8 mouse cellular contexts compared by ENCODE assay signal in the genomic region with DNA sequence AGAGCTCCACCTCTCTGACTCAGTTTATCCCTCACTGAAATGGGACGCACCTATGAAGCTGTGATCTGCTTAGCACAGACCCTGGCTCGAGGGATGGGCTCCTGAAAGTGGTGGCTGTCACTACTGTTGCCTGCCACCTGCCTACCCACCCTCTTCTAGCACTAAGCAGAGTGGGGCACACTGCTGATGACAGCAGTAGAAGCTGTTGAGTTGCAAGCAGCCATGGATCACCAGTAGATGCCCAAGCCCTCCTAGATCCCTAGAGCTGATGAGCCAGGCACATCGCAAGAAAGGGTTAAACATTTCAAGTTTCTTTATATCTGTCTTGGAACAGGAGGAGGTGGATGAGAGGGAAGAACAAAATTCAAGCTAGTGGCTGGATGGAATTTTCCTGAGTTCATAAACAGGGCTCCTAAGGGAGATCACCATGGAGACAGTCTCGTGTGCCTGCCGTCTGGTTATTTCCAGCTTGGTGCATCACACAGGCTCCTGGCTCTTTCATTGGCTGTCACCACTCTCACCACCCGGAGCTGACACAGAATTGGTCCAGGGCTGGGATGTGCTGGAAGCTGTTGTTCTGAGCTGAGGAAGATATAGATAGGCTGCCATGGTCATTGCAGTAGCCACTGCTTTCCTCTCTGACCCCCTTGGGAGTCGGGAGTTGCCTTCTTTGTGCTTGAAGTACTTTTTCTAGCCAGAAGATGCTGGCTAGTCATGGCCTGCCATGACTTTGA. TPM values are rescaled to one million over a fixed set of nuclear protein-coding genes. Genes with fewer than 3 reads are reported as not detected.
DNase-seq lines count a peak whose midpoint lies in the region; ATAC-seq and TF ChIP-seq lines count a peak whose summit lies in the region.

No protein-coding gene starts in this region.

- no peak overlapping the region for H3K4me3 ChIP-seq in intestine, embryonic 14.5 days (ENCODE audit: low read depth, low read length)
- no peak overlapping the region for H3K4me3 ChIP-seq in left cerebral cortex, adult 2 months
- no peak overlapping the region for H3K4me3 ChIP-seq in midbrain, embryonic 13.5 days (replicated peaks)

- H3K9ac ChIP-seq in intestine, embryonic 14.5 days (ENCODE audit: low read length): no peak overlapping the region
- H3K9ac ChIP-seq in midbrain, embryonic 13.5 days (replicated peaks): peak overlapping the region; percentile 36; the same call in 1 of the 2 replicates

- 37% methylated on average over 7 of the region's 7 CpGs for WGBS in intestine, embryonic 14.5 days
- WGBS in midbrain, embryonic 13.5 days: 42% methylated on average over 7 of the region's 7 CpGs

- peak; percentile 82 for ATAC-seq in intestine, embryonic 14.5 days (replicated peaks; ENCODE audit: low FRiP score, low TSS enrichment, low read depth)
- peak; percentile 94 for ATAC-seq in midbrain, embryonic 13.5 days
- ATAC-seq in erythroblast, adult 5-6 weeks (replicated peaks; ENCODE audit: low FRiP score, poor library complexity, severe bottlenecking): no peak

- peaks cover 41% of the 10 kb centered on the region for H3K4me1 ChIP-seq in intestine, embryonic 14.5 days (replicated peaks; ENCODE audit: control insufficient read depth, insufficient read depth, low read length)
- peaks cover 48% of the 10 kb centered on the region for H3K4me1 ChIP-seq in midbrain, embryonic 13.5 days (replicated peaks)

- no peaks in the 10 kb centered on the region for H3K36me3 ChIP-seq in intestine, embryonic 14.5 days (ENCODE audit: control insufficient read depth, insufficient read depth, low read length)
- H3K36me3 ChIP-seq in midbrain, embryonic 13.5 days: no peaks in the 10 kb centered on the region

- intact Hi-C loops in left cerebral cortex, adult 2 months (cut with DNase I): loop anchor here (1.0 kb wide), 1 partner anchor 9 kb away; no protein-coding TSS in a partner anchor

- peak; percentile 88 for DNase-seq in adrenal gland, postnatal 14 days
- peak; percentile 77 for DNase-seq in embryo, embryonic 10 days (ENCODE audit: low spot score)
- peak; percentile 53 for DNase-seq in gastrocnemius, postnatal 10 days
- no peak for DNase-seq in intestine, embryonic 14.5 days (ENCODE audit: low spot score)
- peak; percentile 81 to 90 for DNase-seq in left cerebral cortex, adult 2 months (ENCODE audit: extremely low spot score in 1 of 2, low spot score in 2 of 2)
- peak; percentile 83 for DNase-seq in yolk sac, embryonic 10.5 days (ENCODE audit: low spot score)

- H3K9me3 ChIP-seq in intestine, embryonic 14.5 days (ENCODE audit: control insufficient read depth, low read length): no peaks in the 10 kb centered on the region
- H3K9me3 ChIP-seq in midbrain, embryonic 13.5 days: no peaks in the 10 kb centered on the region

- no peak for TF ChIP-seq CTCF in left cerebral cortex, adult 2 months (IDR thresholded peaks at IDR 0.05)

- H3K4me2 ChIP-seq in intestine, embryonic 14.5 days (ENCODE audit: low read length): peak overlapping the region; percentile 22; the same call in 1 of the 2 replicates
- H3K4me2 ChIP-seq in midbrain, embryonic 13.5 days (replicated peaks): peak overlapping the region; percentile 30

- H3K27ac ChIP-seq in intestine, embryonic 14.5 days (ENCODE audit: low read depth): peak overlapping the region; percentile 89
- H3K27ac ChIP-seq in left cerebral cortex, adult 2 months: peak overlapping the region; percentile 99
- peak overlapping the region; percentile 94 for H3K27ac ChIP-seq in midbrain, embryonic 13.5 days

- no peaks in the 10 kb centered on the region for H3K27me3 ChIP-seq in intestine, embryonic 14.5 days (replicated peaks; ENCODE audit: control insufficient read depth, insufficient read depth, low read length)
- H3K27me3 ChIP-seq in midbrain, embryonic 13.5 days: no peaks in the 10 kb centered on the region

RNA-seq across cellular contexts. Expression of gene Scyl1, which starts 40.7 kb away (rescaled TPM):
- total RNA-seq in adrenal gland, postnatal 14 days (2021): 87.4 and 92.1 TPM in 2 replicates
- total RNA-seq in gastrocnemius, postnatal 10 days (2021): 10 to 100 TPM; 56.0 to 59.6 TPM
- 68.8 and 69.2 TPM in 2 replicates for polyA plus RNA-seq in intestine, embryonic 14.5 days (2014; fragmentation: Nextera tagmentation; extraction: Ambion mirVana)
- total RNA-seq in left cerebral cortex, adult 2 months (2021): 10 to 100 TPM; 92.0 to 98.0 TPM
- polyA plus RNA-seq in midbrain, embryonic 13.5 days (2015; fragmentation: Nextera tagmentation; extraction: Ambion mirVana): 64.9 and 70.0 TPM in 2 replicates
- 8.2 and 12.9 TPM in 2 replicates for total RNA-seq in erythroblast, adult 5-6 weeks (2015; ENCODE audit: low replicate concordance)
- total RNA-seq in erythroblast, adult 5-6 weeks (2017; ENCODE audit: low replicate concordance): 9.1 and 11.9 TPM in 2 replicates
